Mouse (Mus musculus): ENCODE results near the gene Gpatch2.

The Gpatch2 gene

DNA sequence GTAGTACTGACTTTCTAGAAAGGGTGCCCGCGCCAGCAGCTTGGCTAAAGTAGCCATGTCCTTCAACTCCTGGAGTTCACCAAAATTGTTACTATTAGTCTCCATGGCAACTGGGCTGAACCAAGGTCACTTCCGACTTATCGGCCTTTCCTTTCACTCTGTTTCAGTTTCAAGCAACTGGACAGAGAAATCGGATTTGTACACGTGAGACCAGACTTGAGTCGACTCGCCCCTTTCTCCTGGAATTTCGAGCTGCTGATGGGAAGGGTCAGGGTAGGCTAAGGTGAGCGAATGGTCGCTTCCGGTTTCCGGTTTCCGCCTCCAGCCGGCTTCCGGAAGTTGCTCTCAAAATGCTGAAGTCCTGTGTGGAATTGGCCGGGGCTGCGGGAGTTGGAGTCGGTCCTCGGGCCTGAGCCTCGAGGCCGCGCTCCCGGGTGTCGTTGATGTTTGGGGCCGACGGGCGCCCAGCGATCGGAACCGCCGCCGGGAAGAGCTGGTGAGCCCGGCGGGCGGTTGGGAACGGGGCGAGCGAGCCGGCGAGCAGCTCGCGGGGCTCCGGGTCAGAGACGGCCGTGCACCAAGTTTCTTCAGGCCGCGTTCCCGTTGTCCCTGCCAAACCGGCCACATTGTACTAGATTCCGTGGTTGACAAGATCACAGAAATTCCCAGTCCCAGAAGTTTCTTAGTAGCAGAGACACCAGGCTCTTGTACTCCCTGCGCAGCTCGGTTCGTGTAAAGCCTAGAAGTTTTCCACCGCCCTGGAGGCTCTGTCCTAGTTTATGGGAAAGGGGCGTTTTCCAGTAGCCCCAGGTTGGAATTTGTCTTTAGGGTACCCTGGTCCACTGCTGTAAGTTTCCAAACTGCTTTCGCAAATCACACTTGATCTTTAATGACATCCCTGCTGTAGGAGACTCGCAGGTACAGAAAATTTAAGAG lies at the start of gene Gpatch2, which contains the start of gene Spata17:
Gene Gpatch2, plus strand, starts transcription at position 328 of the 936 bp plus-strand sequence.
Gene Spata17, minus strand, starts transcription at position 285 of the 936 bp plus-strand sequence.
- DNase-seq (ENCODE audit: low read depth), result peak; percentile 90

DNA sequence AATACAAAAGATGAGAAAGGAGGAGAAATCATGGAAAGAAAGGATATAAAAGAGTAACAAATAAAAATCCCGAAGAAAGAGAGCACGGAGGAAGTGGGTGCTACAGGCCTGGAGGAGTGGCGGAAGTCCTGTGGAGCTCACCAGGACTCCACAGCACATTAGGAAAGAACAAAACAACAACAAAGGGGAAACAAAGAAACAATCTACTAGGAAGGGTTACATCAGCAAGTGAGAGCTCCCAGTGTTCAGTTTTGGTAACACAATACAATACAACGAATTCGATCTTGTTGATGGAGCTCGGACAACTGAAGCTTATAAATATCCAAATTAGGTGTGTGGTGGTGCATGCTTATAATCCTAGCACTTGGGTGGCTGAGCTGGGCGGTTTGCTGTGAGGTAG lies 45.7 kb upstream of the Gpatch2 start:
- DNase-seq (ENCODE audit: low read depth), result no peak

DNA sequence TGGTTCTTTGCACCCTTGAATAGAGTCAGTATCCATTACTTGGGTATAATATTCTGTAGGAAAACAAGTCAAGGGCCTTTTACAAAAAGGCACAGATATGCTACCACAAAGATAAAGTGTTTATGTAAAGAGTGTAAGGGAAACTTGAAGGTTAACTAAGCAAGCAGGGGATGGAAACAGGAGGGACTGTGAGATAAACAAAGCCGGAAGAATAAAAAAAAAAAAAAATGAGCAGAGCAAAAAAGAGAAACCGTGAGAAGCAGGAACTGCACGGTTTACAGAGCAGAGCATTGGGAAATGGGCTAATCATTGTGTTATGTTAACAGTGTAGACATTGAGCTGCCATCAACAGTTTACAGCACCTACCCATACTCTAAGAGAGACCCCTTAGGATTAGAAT lies 44.9 kb upstream of the Gpatch2 start:
- DNase-seq (ENCODE audit: low read depth), result no peak

DNA sequence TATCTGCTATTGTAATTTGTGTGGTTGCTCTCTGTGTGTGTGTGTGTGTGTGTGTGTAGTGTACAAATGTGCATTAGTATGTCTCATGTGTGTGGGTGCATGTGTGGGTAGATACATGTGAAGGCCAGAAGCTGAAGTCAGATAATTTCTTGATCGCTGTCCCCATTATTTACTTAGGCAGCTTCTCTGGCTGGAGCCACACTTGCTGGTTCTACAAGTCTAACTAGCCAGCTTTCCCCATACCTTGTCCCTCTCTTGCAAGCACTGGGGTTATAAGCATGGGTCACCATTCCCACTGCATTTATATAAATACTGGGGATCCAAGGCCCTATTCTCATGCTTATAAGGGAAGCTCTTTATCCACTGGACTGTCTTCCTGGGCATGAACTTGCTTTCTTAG lies 39.3 kb upstream of the Gpatch2 start:
- DNase-seq (ENCODE audit: low read depth), result no peak

DNA sequence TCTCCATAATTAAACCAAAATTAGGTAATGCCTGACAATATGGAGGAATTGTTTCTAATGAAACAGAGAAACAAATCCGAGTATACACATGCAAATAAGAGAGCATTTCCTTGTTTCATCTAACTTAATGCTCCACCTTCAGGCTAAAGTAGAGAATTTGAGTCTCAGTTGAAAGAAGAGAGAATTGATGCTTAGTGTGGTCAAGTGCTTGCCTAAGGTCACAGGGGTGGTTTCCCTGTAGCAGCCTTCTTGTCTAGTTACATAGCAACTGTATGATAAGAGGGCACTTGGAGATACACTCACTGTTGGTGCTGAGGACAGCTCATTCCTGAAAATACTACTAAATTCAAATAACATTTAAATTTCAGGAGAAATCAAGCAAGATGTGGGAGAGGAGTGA lies 36.8 kb upstream of the Gpatch2 start:
- no peak for DNase-seq (ENCODE audit: low read depth)

DNA sequence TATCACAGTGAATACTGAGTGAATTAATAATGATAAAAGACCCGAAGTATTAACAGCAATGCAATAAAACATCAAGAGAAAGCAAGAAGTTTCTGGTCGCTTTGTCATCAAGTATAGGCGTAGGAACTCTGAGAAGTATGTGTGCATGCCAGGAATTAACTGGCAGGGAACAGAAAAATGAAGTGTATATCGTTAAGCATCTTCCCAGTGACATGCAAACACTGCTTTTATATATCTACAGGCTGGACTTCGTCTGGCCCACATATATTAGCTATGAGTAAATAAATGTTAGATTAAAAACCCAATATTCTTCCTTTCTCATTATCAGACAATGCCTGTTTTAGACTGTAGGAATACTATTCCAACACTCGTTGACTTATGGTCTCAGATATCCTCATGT lies 9.8 kb upstream of the Gpatch2 start:
- DNase-seq (ENCODE audit: low read depth), result no peak

DNA sequence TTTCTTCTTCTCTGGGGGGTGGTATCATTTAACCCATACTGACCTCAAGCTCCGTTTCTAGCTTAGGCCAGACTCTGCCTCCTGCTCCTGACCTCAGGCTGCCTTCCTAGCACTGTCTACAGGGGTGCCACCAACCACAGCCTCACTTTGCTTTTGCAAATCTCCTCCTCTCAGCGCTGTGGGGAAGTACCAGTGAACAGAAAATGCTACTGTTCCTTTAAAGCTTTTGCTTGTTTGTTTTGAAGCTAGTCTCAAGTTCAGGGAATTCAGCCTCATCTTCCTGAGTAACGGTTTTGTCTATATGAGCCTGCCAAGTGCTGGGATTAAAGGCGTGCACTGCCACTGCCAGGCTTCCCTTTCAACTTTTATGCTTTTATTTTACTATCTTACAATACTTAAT lies 5.8 kb upstream of the Gpatch2 start:
- no peak for DNase-seq (ENCODE audit: low read depth)

DNA sequence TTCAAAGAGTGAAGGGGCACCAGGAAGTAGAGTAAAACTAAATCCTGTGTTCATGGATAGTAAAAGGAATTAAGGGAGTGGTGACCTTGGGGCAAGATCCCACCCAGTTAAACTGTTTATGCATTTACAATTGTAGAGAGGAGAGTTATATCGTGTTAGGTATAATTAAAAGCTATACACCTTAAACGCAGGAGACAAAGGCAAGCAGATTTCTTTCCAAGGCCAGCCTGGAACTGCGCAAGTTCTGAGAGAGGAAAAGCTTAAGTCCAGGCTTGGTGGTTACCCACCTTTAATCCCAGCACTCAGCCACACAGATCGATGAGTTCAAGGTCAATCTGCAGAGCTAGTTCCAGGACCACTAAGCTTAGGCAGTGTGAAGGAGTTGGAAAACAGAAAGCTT lies 4.6 kb upstream of the Gpatch2 start:
- no peak for DNase-seq (ENCODE audit: low read depth)

DNA sequence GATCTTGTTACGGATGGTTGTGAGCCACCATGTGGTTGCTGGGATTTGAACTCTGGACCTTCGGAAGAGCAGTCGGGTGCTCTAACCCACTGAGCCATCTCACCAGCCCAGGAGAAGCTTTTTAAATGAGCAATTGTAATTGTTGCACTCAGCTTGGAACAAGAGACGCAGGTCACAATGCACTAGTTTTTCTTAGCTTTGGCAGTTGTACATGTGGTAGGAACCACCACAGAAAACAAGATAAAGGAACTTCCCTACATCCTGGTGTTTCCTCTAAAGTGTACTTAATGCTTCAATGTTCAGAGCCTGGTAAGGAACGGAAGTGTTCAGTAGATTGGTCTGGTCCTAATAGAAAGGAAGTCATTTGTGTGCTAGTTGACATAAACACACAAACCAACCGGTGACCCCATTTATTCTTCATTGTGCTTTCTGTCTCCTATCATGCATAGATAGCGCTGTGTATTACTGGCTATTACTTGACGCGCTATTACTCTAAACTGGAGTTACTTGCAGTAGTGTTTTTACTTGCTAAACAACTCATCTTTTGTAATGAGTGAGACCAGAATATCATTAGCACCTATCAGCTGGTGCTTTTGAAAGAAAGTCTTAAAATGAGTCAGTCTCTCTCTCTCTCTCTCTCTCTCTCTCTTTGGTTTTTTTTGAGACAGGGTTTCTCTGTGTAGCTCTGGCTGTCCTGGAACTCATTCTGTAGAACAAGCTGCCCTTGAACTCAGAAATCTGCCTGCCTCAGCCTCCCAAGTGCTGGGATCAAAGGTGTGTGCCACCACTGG lies 1.5 kb downstream of the Gpatch2 start:
- peak; percentile 54 for DNase-seq (ENCODE audit: low read depth)

DNA sequence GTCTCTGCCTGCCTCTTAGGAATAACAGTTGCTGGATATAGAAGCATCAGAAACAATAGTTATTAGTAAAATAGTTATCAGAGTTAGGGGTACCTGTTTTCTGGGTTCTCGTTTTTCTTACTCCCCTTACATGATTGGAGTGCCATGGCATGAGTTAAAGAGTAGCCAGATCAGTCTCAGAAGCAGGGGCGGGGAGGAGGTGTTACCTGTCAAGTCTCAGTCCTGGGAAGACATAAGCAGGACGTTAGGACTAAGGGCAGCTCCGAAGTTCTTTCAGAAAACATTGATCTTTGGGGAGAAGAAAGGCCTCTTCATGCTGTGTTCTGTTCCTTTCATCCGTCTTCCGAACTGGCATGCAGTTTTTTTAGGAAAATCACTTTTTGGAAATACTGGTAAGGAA lies 5.4 kb downstream of the Gpatch2 start:
- DNase-seq (ENCODE audit: low read depth), result no peak

DNA sequence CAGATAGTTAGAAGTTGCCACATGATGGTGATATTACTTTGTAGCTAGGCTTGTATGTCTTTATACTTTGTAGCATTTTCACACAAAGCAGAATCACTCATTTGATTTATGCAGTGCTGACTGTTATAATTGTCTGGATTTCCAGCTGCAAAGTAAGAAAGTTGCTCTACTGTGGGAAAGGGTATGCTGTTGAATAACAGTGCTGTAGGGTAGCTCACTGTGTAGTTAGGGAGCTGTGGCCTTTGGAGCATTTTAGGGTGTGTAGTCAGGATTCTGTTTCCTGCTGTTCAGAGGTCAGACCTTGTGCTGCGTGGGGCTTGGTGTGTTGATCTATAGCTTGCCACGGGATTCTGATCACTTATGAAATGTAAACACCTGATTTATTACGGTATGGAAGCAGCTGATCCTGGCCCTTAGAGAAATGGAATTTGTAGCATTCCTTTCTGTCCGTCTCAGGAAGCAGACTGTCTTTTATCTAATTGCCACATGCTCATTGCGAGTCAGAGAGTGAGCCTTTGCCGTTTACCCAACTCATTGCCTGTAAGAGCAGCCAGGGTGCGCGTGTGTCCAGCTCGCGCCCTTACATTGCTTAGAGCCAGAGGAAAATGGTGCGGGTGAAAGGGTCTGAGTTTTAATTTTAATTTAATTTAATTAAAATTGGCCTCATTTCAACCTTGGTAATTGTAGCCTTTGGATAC lies 11.2 kb downstream of the Gpatch2 start:
- no peak for DNase-seq (ENCODE audit: low read depth)

DNA sequence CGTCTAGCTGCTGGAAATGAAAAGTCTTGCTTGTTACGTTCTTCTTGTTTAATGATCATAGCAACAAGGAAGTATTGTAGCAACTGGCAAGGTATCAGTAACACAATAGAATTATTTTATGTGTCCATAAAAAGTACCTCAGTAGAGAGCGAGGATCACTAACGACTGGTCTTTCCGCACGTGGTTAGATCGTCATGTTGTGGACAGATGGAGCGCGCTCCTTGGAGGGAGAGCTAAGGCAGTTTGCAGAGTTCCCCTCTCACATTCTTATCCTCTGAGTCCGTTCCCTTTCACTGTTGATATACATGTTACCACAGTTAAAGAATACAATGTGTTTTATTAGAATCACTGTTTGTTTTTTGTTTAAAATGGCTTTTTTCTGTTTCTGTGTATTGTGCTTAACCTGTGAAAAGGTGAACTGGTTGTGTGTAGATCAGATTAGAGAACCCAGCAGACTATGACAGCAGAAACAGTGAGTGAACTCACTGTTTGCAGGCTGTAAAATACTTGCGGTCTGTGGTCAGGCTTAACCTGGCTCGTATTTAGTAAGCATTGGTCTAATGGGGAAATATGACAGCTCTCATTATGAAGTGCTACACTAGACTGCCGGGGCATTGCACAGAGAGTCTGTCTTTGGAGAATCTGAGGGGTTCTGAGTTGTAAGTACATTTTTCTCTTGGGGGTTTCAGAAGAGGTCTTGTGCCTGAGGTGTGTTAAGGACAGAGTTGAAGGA lies 13.3 kb downstream of the Gpatch2 start:
- DNase-seq (ENCODE audit: low read depth), result peak; percentile 74

DNA sequence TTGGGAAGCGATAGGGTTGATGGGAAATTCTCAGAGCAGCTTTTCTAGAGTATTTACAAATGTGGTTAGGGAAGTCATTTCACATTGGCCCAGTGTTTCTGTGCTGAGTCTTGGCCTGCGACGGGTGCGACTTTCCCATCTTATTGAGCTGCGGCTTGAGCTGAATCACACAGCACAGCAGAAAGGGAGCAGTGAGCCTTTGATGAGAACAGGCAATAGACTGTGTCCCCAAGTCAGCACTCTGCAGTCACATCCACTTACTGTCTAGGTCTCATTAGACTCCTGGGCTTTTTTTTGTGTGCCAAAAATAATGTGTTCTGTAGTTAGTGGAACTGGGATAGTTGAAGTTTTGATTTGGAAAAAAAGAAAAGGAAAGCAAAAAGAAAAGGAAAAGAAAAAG lies 14.9 kb downstream of the Gpatch2 start:
- no peak for DNase-seq (ENCODE audit: low read depth)

DNA sequence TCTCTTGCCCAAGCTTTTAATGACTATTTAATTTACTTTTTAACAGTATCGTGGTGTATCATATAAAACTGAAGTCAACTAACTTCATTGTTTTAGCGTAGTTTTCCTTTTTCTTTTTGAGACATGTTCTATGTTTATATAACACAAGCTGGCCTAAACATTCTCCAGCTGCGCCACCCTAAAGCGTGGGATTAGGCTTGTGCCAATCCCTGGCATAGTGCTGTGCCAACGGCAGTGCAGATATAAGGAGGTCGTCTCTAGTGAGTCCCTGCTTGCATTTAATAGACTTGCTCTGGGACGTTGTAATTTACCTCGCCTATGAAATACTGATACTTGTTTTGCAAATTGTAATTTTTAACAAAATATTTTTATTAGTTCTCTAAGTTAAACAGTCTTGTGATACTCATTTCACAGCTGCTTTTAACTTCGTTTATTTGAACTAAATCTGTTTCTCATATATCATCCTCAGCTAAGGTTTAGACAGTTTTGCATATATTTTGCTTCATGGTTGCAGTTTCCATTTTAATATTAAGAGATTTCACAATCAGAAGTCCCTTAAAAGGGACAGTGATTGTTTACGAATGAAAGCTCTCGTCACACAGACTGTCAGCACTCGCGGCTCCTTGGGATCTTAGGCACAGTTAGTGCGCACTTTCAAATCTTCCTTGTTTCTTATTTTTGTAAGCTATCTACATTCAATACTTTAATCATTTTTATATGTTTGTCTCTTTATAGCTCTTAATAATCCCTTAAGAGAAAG lies 17.1 kb downstream of the Gpatch2 start:
- no peak for DNase-seq (ENCODE audit: low read depth)

DNA sequence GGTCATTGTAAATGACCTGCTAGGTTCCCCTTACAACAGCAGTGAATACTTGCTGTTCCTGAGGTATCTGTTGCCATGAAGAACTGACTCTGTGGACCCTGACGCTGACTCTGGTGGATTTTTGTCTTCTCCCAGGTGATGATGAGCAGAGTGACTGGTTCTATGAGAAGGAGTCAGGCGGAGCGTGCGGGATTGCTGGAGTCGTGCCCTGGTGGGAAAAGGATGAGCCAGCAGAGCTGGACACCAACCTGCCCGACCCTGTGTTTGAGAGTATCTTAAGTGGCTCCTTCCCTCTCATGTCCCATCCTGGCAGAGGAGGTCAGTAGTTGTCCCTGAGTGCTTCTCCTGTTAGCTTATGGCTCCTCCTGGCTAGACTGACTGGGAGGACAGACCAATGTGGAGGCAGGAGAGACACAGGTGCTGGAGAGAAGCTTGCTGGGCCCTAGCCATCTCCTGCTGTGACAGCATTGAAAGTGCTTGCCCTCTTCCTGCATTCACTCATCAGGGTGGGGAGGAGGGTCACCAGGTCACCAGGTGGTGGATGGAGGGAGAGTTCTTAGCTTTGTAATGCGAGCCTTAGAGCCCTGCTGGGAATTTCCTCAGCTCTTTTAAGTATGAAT lies 17.8 kb downstream of the Gpatch2 start:
- no peak for DNase-seq (ENCODE audit: low read depth)

DNA sequence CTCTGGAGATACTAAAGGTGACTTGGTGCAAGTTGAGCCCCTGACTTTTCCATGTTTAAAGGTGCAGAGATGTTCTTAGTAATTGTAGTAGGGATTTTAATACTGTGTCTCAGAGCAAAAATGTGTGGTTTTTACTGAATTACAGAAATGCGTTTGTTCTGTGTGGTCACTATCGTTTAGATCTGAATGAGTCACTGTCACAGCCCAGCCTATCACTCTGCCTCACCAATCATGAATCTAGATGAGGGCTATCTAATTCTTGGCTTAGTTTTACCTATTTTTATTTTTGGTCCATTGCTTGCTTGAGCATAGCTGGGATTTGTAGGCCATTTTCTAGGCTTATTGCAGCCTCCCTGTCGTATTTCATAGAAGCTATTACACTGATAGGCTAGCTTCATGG lies 19.9 kb downstream of the Gpatch2 start:
- no peak for DNase-seq (ENCODE audit: low read depth)

DNA sequence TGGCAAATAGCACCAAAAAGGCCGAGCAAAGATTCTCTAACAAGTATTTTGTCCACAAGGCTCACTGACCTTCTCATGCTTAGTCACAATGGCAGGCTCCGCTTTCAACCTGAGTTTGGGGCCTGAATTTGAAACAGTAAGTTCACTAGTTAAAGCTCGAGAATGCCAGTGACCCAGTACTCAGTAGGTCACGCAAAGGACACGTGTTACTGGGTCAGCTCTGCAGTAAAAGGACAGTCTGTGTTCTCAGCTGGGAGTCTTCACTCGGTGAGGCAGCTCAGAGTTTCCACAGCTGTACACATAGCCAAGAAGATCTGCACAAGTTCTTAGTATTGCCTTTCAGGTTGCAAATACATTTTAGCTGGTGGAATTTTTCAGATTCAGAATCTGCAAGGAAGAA lies 21.0 kb downstream of the Gpatch2 start:
- DNase-seq (ENCODE audit: low read depth), result no peak

DNA sequence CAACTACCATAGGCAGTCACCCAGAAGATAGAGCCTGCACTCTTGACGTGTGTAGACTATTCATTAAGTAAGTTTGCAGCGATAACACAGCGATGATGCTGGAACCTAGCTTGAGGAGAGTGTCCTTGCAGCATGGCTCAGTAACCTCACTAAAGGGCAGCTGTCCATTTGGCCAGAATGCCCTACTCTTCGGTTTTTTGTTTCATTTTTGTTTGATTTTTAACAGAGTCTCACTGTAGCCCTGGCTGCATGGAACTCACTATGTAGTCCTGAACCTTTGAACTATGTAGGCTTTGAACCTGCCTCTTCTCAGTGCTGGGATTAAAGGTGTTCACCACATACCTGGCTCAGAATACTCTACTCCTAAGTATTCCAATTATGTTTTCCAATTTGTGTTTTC lies 22.8 kb downstream of the Gpatch2 start:
- no peak for DNase-seq (ENCODE audit: low read depth)

DNA sequence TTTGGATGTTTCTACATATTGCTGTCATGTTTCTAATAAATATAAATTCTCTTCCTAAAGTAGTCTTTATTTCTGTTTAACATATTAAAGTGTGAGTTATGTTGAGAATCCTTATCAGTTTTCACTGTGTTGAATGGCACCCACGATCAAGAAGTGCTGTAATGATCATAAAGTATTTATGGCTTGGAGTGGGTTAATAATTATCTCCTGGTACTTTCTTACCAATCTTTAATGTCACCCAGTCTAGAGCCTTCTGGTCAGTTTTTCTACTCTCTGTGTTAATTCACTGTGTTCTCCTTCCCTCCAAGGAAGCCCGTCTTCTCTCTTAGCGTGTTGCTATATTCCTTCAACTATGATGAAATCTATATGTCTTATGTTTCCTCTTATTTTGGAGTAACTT lies 25.0 kb downstream of the Gpatch2 start:
- no peak for DNase-seq (ENCODE audit: low read depth)

DNA sequence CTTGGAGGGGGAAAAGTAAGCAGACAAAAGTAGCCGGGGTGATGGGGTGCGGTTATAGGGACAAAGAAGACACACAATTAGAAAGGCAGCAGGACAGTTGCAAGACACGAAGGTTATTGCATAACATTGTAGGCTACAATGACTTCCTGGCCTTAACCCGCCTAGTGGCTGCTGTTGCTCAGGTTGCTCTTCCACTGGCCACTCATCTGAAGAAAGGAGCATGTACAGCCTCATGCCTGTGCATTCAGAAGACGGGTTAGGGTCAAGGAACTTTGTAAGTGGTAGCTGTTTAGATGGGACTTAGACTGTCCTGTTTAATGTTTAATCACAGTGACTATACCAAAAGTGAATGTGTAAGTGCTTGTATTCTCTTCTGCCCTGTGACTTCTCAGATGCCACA lies 26.0 kb downstream of the Gpatch2 start:
- no peak for DNase-seq (ENCODE audit: low read depth)

DNA sequence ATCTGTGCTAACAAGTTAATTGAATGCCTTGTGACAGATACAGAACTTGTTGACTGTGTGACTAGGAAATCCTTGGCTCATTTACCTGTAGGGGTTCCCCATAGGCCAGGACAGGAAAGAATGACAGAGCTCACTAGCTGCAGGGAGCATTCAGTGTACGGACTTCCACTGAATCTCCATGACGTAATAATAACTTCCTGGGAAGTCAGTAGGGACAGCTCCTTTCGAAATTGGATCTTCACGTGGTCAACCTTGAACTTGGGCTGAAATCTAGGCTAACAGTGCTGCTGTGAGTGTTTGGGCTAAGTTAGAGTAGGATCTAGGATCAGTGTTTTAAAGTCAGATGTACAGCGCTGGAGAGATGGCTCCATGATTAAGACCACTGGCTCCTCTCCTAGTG lies 29.4 kb downstream of the Gpatch2 start:
- no peak for DNase-seq (ENCODE audit: low read depth)
